Mouse (Mus musculus): ENCODE results near the gene Ntsr1.

DNA sequence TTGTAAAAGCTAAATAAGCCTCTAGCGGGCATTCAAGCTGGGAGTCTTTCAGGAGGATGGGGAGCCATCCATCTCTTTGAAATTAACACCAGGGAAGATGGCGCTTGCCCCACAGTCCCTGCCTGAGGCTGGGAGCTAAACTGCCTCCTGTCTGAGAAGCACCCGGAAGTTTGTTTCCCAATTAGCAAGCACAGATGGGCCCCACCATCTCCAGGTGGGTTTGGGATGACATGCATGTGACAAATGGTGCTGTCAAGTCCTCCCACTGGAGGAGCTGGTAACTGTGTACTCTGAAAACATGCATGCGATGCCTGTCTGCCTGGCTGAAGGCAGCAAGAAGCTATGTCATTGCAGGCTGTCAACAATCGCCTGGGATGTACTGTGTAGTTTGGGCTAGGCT is 64.1 kb downstream of the Ntsr1 start:
- no peak for TF ChIP-seq TCF12 (IDR thresholded peaks at IDR 0.05; ENCODE audit: low read depth, low read length)
- TF ChIP-seq TAL1 (IDR thresholded peaks at IDR 0.05; ENCODE audit: low read length) = no peak
- no peak for TF ChIP-seq POLR2AphosphoS2 (IDR thresholded peaks at IDR 0.05; ENCODE audit: low read length)
- TF ChIP-seq ZC3H11A (IDR thresholded peaks at IDR 0.05; ENCODE audit: low read depth, low read length) = no peak
- no peak for TF ChIP-seq JUND (IDR thresholded peaks at IDR 0.05; ENCODE audit: low read depth, low read length)
